Mouse (Mus musculus) stomach, embryonic 16.5 days (tissue): ENCODE results near the gene Adk. TPM values are rescaled to one million over a fixed set of nuclear protein-coding genes. Genes with fewer than 3 reads are reported as not detected.
A peak's percentile ranks its signal among the peaks of the same experiment; 100 is the strongest.

Experiments used
- ATAC-seq: fragments of 200-750 bp; cut with Nextera tagmentation; 2 replicates; pipeline ENCODE4 v1.8.0; 2017; ENCODE audit warnings: moderate number of reproducible peaks, moderate TSS enrichment; ENCODE audit not compliant: insufficient read depth, low FRiP score
- H3K27ac ChIP-seq: fragments of 300-500 bp; sonication (generic); 2 replicates; pipeline ENCODE4 v1.5.1; 2014; ENCODE audit warnings: low read length
- H3K27me3 ChIP-seq: fragments of 300-500 bp; sonication (generic); 2 replicates; pipeline ENCODE4 v1.6.1; 2014; ENCODE audit warnings: low read length, control low read depth, mixed read lengths; ENCODE audit not compliant: control insufficient read depth, insufficient read depth
- H3K36me3 ChIP-seq: fragments of 300-500 bp; sonication (generic); 2 replicates; pipeline ENCODE4 v1.6.1; 2014; ENCODE audit warnings: low read length; ENCODE audit not compliant: control insufficient read depth, insufficient read depth
- H3K4me1 ChIP-seq: fragments of 300-500 bp; sonication (generic); 2 replicates; pipeline ENCODE4 v1.6.1; 2014; ENCODE audit warnings: low read length, control low read depth, mixed read lengths; ENCODE audit not compliant: control insufficient read depth, insufficient read depth
- H3K4me2 ChIP-seq: fragments of 300-500 bp; sonication (generic); 2 replicates; pipeline ENCODE4 v1.6.1; 2014; ENCODE audit warnings: low read depth, low read length, mixed read lengths
- H3K4me3 ChIP-seq: fragments of 300-500 bp; sonication (generic); replicated peaks from 2 replicates; pipeline ENCODE4 v1.5.1; 2014; ENCODE audit warnings: mild to moderate bottlenecking, low read length
- H3K9ac ChIP-seq: fragments of 300-500 bp; sonication (generic); 2 replicates; pipeline ENCODE4 v1.6.1; 2014; ENCODE audit warnings: low read length
- H3K9me3 ChIP-seq: fragments of 300-500 bp; sonication (generic); replicated peaks from 2 replicates; pipeline ENCODE4 v1.6.1; 2016; ENCODE audit warnings: low read length, control low read depth; ENCODE audit not compliant: control insufficient read depth
- WGBS: fragments of 180-500 bp; shearing (Covaris S2); extraction: QIAGEN DNeasy Blood & Tissue Kit; methylation state at CpG from one replicate; pipeline ENCODE4 v1.1.7; 2014; 5-methylcytosine and 5-hydroxymethylcytosine counted together
- polyA plus RNA-seq: library from polyadenylated mRNA; unstranded; fragments of >200 nt; fragmentation: Nextera tagmentation; extraction: Ambion mirVana; gene quantifications from 2 replicates; pipeline ENCODE4 v1.2.1, GENCODE M21; 2015

Gene Adk
- polyA plus RNA-seq, 1 experiment from 2014 or later, result 151 TPM

GRCm38 (mm10) chr14:21053151-21053550 lies 777 bp downstream of the Adk start:
- no peak for ATAC-seq
- Histone ChIP-seq H3K27ac (no peak overlapping the region), H3K4me1 (peaks cover 8% of the 10 kb centered on the region), H3K4me3 (peak overlapping the region; percentile 99), H3K9ac (peak overlapping the region; percentile 90), H3K9me3 (no peaks in the 10 kb centered on the region), H3K27me3 (no peaks in the 10 kb centered on the region), H3K4me2 (peak overlapping the region; percentile 98), H3K36me3 (no peaks in the 10 kb centered on the region)
- 5% methylated on average over 8 of the region's 8 CpGs for WGBS

GRCm38 (mm10) chr14:21053586-21053985 lies 1.2 kb downstream of the Adk start:
- no peak for ATAC-seq
- WGBS, result 52% methylated on average over 7 of the region's 7 CpGs
- Histone ChIP-seq H3K36me3 (no peaks in the 10 kb centered on the region), H3K4me3 (0 out of 2 replicates have a peak overlapping the region, but pooled peaks have one; percentile 99), H3K9ac (no peak overlapping the region), H3K9me3 (no peaks in the 10 kb centered on the region), H3K27ac (no peak overlapping the region), H3K27me3 (no peaks in the 10 kb centered on the region), H3K4me2 (peak overlapping the region; percentile 98), H3K4me1 (peaks cover 8% of the 10 kb centered on the region)

- no peaks in the 10 kb centered on the region for H3K9me3 ChIP-seq
- H3K4me3 ChIP-seq, result no peak overlapping the region
- 83% methylated on average over 2 of the region's 2 CpGs for WGBS
- H3K36me3 ChIP-seq, result no peaks in the 10 kb centered on the region
- no peak overlapping the region for H3K4me2 ChIP-seq
- H3K27me3 ChIP-seq, result no peaks in the 10 kb centered on the region
- H3K9ac ChIP-seq, result no peak overlapping the region
- ATAC-seq, result no peak
- H3K27ac ChIP-seq, result no peak overlapping the region
- H3K4me1 ChIP-seq, result no peaks in the 10 kb centered on the region
Measured at GRCm38 (mm10) chr14:21058972-21059371, 6.6 kb downstream of the Adk start.

- WGBS, result 58% methylated on average over 5 of the region's 5 CpGs
- Histone ChIP-seq H3K36me3 (no peaks in the 10 kb centered on the region), H3K9ac (no peak overlapping the region), H3K4me2 (no peak overlapping the region), H3K9me3 (no peaks in the 10 kb centered on the region), H3K4me3 (no peak overlapping the region), H3K27ac (no peak overlapping the region), H3K27me3 (no peaks in the 10 kb centered on the region), H3K4me1 (peaks cover 10% of the 10 kb centered on the region)
- no peak for ATAC-seq
Measured at GRCm38 (mm10) chr14:21062766-21063513, 10.6 kb downstream of the Adk start.

- ATAC-seq, result no peak
- Histone ChIP-seq H3K4me1 (peaks cover 10% of the 10 kb centered on the region), H3K36me3 (no peaks in the 10 kb centered on the region), H3K9me3 (no peaks in the 10 kb centered on the region), H3K9ac (no peak overlapping the region), H3K27ac (no peak overlapping the region), H3K4me2 (no peak overlapping the region), H3K4me3 (no peak overlapping the region), H3K27me3 (no peaks in the 10 kb centered on the region)
- WGBS, result 6% methylated on average over 1 of the region's 1 CpGs
Measured at GRCm38 (mm10) chr14:21064321-21064720, 11.9 kb downstream of the Adk start.

GRCm38 (mm10) chr14:21065490-21066162 lies 13.3 kb downstream of the Adk start:
- 38% methylated on average over 8 of the region's 8 CpGs for WGBS
- Histone ChIP-seq H3K27ac (no peak overlapping the region), H3K4me2 (no peak overlapping the region)

GRCm38 (mm10) chr14:21069594-21069993 lies 17.2 kb downstream of the Adk start:
- H3K4me3 ChIP-seq, result no peak overlapping the region
- no peaks in the 10 kb centered on the region for H3K27me3 ChIP-seq
- H3K9me3 ChIP-seq, result no peaks in the 10 kb centered on the region
- ATAC-seq, result no peak
- WGBS, result 86% methylated on average over 5 of the region's 5 CpGs
- H3K9ac ChIP-seq, result no peak overlapping the region
- H3K4me2 ChIP-seq, result no peak overlapping the region
- no peaks in the 10 kb centered on the region for H3K36me3 ChIP-seq
- peaks cover 10% of the 10 kb centered on the region for H3K4me1 ChIP-seq
- no peak overlapping the region for H3K27ac ChIP-seq

More at GRCm38 (mm10) chr14:21065490-21066162, 13.3 kb downstream of the Adk start:
- H3K27me3 ChIP-seq, result no peaks in the 10 kb centered on the region
- H3K9me3 ChIP-seq, result no peaks in the 10 kb centered on the region
- H3K36me3 ChIP-seq, result no peaks in the 10 kb centered on the region
- H3K4me3 ChIP-seq, result no peak overlapping the region
- H3K9ac ChIP-seq, result no peak overlapping the region
- no peak for ATAC-seq
- peaks cover 10% of the 10 kb centered on the region for H3K4me1 ChIP-seq

- Histone ChIP-seq H3K9me3 (no peaks in the 10 kb centered on the region), H3K27ac (no peak overlapping the region), H3K4me1 (peaks cover 14% of the 10 kb centered on the region; the same call in 1 of the 2 replicates), H3K4me3 (no peak overlapping the region), H3K36me3 (no peaks in the 10 kb centered on the region), H3K27me3 (no peaks in the 10 kb centered on the region), H3K9ac (no peak overlapping the region), H3K4me2 (no peak overlapping the region)
- 61% methylated on average over 3 of the region's 3 CpGs for WGBS
- ATAC-seq, result no peak
Measured at GRCm38 (mm10) chr14:21073981-21074380, 21.6 kb downstream of the Adk start.
